Mouse (Mus musculus): Measurements from ENCODE around the gene Ppm1h. TPM values are rescaled to one million over a fixed set of nuclear protein-coding genes. Genes with fewer than 3 reads are reported as not detected.

Ppm1h gene
- total and polyA plus RNA-seq, 3 experiments: 6.9 to 14.9 TPM; not detected in 1

GRCm38 (mm10) chr10:122979356-122979755 is 300.8 kb downstream of the Ppm1h start:
- Histone ChIP-seq H3K36me3 (ENCODE audit: control insufficient read depth in 1 of 2, insufficient read depth in 2 of 2, low read length in 2 of 2) (peaks cover 0 to 26% of the 10 kb centered on the region in 2 experiments; a peak in 3 of 4 replicates), H3K9ac (ENCODE audit: control insufficient read depth, low read depth, low read length, poor library complexity, severe bottlenecking) (no peak overlapping the region)
- TF ChIP-seq MAX (IDR thresholded peaks at IDR 0.05; ENCODE audit: low read length) (peak; percentile 29; the same call in 1 of the 2 replicates), TAL1 (IDR thresholded peaks at IDR 0.05; ENCODE audit: low read length) (no peak)

GRCm38 (mm10) chr10:122980123-122980522 is 301.6 kb downstream of the Ppm1h start:
- peaks cover 18% of the 10 kb centered on the region for H3K79me2 ChIP-seq (ENCODE audit: control insufficient read depth, insufficient read depth, low read length, poor library complexity)
- H3K4me1 ChIP-seq (ENCODE audit: control insufficient read depth in 1 of 2, insufficient read depth in 2 of 2, low read length in 2 of 2): peaks cover 6 to 22% of the 10 kb centered on the region in 2 experiments; a peak in 3 of 4 replicates
- no peak for DNase-seq (ENCODE audit: low read depth, low spot score)
- H3K36me3 ChIP-seq (ENCODE audit: control insufficient read depth in 1 of 2, insufficient read depth in 2 of 2, low read length in 2 of 2): peaks cover 0 to 26% of the 10 kb centered on the region in 2 experiments; a peak in 3 of 4 replicates
- H3K9me3 ChIP-seq (replicated peaks; ENCODE audit: insufficient read depth, low read length): no peaks in the 10 kb centered on the region
- H3K9ac ChIP-seq (ENCODE audit: control insufficient read depth, low read depth, low read length, poor library complexity, severe bottlenecking): no peak overlapping the region
- no peak overlapping the region for H3K4me3 ChIP-seq (ENCODE audit: control insufficient read depth in 1 of 2, insufficient read depth in 1 of 2, low read depth in 2 of 2, low read length in 2 of 2)
- no peaks in the 10 kb centered on the region for H3K27me3 ChIP-seq (ENCODE audit: control insufficient read depth in 1 of 2, insufficient read depth in 2 of 2, low read length in 2 of 2)
- H3K27ac ChIP-seq (ENCODE audit: control insufficient read depth, low read depth, low read length): no peak overlapping the region
- no peak for TF ChIP-seq CHD2 (IDR thresholded peaks at IDR 0.05; ENCODE audit: low read length)
- no peak for TF ChIP-seq SMC3 (IDR thresholded peaks at IDR 0.05; ENCODE audit: low read depth, low read length)
- TF ChIP-seq NRF1 (IDR thresholded peaks at IDR 0.05; ENCODE audit: insufficient read depth, low read depth, low read length, poor library complexity, severe bottlenecking): no peak
- TF ChIP-seq BHLHE40 (IDR thresholded peaks at IDR 0.05; ENCODE audit: borderline replicate concordance, low read depth, low read length): no peak
- no peak for TF ChIP-seq NELFE (IDR thresholded peaks at IDR 0.05; ENCODE audit: low read depth, low read length)

More at GRCm38 (mm10) chr10:122979356-122979755, 300.8 kb downstream of the Ppm1h start:
- Histone ChIP-seq H3K9me3 (replicated peaks; ENCODE audit: insufficient read depth, low read length) (no peaks in the 10 kb centered on the region), H3K4me1 (ENCODE audit: control insufficient read depth in 1 of 2, insufficient read depth in 2 of 2, low read length in 2 of 2) (peaks cover 6 to 22% of the 10 kb centered on the region in 2 experiments; a peak in 3 of 4 replicates), H3K27ac (ENCODE audit: control insufficient read depth, low read depth, low read length) (no peak overlapping the region), H3K4me3 (ENCODE audit: control insufficient read depth in 1 of 2, insufficient read depth in 1 of 2, low read depth in 2 of 2, low read length in 2 of 2) (no peak overlapping the region), H3K79me2 (ENCODE audit: control insufficient read depth, insufficient read depth, low read length, poor library complexity) (peaks cover 13% of the 10 kb centered on the region), H3K27me3 (ENCODE audit: control insufficient read depth in 1 of 2, insufficient read depth in 2 of 2, low read length in 2 of 2) (no peaks in the 10 kb centered on the region)
- peak; percentile 23 for DNase-seq (ENCODE audit: low read depth, low spot score)

- TF ChIP-seq POLR2A (IDR thresholded peaks at IDR 0.05; ENCODE audit: control insufficient read depth in 1 of 2, insufficient read depth in 1 of 2, low read depth in 1 of 2, low read length in 2 of 2, poor library complexity in 1 of 2) (peak in 1 of 2 experiments; percentile 33; a peak in 1 of 4 replicates), ZMIZ1 (IDR thresholded peaks at IDR 0.05; ENCODE audit: low read depth, low read length) (no peak), EP300 (IDR thresholded peaks at IDR 0.05; ENCODE audit: low read depth in 1 of 2, low read length in 2 of 2) (0 out of 4 replicates have a peak, but pooled peaks of 1 of the 2 experiments have one; percentile 5)
- no peaks in the 10 kb centered on the region for H3K27me3 ChIP-seq (ENCODE audit: control insufficient read depth in 1 of 2, insufficient read depth in 2 of 2, low read length in 2 of 2)
- peak overlapping the region; percentile 96 for H3K9ac ChIP-seq (ENCODE audit: control insufficient read depth, low read depth, low read length, poor library complexity, severe bottlenecking)
- peaks cover 0 to 23% of the 10 kb centered on the region in 2 experiments; a peak in 3 of 4 replicates for H3K36me3 ChIP-seq (ENCODE audit: control insufficient read depth in 1 of 2, insufficient read depth in 2 of 2, low read length in 2 of 2)
- no peaks in the 10 kb centered on the region for H3K9me3 ChIP-seq (replicated peaks; ENCODE audit: insufficient read depth, low read length)
- peaks cover 29% of the 10 kb centered on the region for H3K79me2 ChIP-seq (ENCODE audit: control insufficient read depth, insufficient read depth, low read length, poor library complexity)
- DNase-seq (ENCODE audit: low read depth, low spot score): peak; percentile 74
- peak overlapping the region; percentile 6 to 97; a peak in 3 of 4 replicates for H3K4me3 ChIP-seq (ENCODE audit: control insufficient read depth in 1 of 2, insufficient read depth in 1 of 2, low read depth in 2 of 2, low read length in 2 of 2)
- H3K27ac ChIP-seq (ENCODE audit: control insufficient read depth, low read depth, low read length): peak overlapping the region; percentile 5; the same call in 1 of the 2 replicates
- H3K4me1 ChIP-seq (ENCODE audit: control insufficient read depth in 1 of 2, insufficient read depth in 2 of 2, low read length in 2 of 2): peaks cover 4 to 14% of the 10 kb centered on the region in 2 experiments; a peak in 3 of 4 replicates
Observed at GRCm38 (mm10) chr10:122982909-122983578, 304.5 kb downstream of the Ppm1h start.
